Mouse (Mus musculus) C2C12 (cell line): ENCODE data around the gene Gm12248. TPM values are rescaled to one million over a fixed set of nuclear protein-coding genes. Genes with fewer than 3 reads are reported as not detected.

Source experiments
- H3K27me3 ChIP-seq: one replicate; pipeline ENCODE4 v1.6.1; 2011; ENCODE audit not compliant: control insufficient read depth, insufficient read depth, insufficient read length
- H3K36me3 ChIP-seq: one replicate; pipeline ENCODE4 v1.6.1; 2011; ENCODE audit not compliant: control insufficient read depth, insufficient read depth
- H3K4me3 ChIP-seq: one replicate; pipeline ENCODE4 v1.5.1; 2011; ENCODE audit warnings: mild to moderate bottlenecking, control low read depth; ENCODE audit not compliant: poor library complexity, insufficient read depth, severe bottlenecking
- H3K79me2 ChIP-seq: one replicate; pipeline ENCODE4 v1.6.1; 2011; ENCODE audit not compliant: control insufficient read depth, insufficient read depth
- H3K79me3 ChIP-seq: one replicate; pipeline ENCODE4 v1.6.1; 2011; ENCODE audit warnings: low read depth, control low read depth
- H3ac ChIP-seq: one replicate; pipeline ENCODE3; 2011; ENCODE audit warnings: low read depth; ENCODE audit not compliant: control insufficient read depth, insufficient read length
- CEBPB ChIP-seq: IDR thresholded peaks from one replicate; pipeline ENCODE4 v1.6.1; 2011; ENCODE audit warnings: low read depth, mild to moderate bottlenecking, control low read depth, moderate library complexity
- CTCF ChIP-seq: IDR thresholded peaks from one replicate; pipeline ENCODE4 v1.5.1; 2011; ENCODE audit not compliant: control insufficient read depth, insufficient read depth, insufficient read length
- FOSL1 ChIP-seq: IDR thresholded peaks from one replicate; pipeline ENCODE4 v1.8.0; 2011; ENCODE audit warnings: mild to moderate bottlenecking, low read length; ENCODE audit not compliant: poor library complexity, insufficient read depth, severe bottlenecking
- MAX ChIP-seq: IDR thresholded peaks from one replicate; pipeline ENCODE4 v1.6.1; 2011; ENCODE audit warnings: mild to moderate bottlenecking, control low read depth
- MYOD1 ChIP-seq: IDR thresholded peaks from one replicate; pipeline ENCODE4 v1.6.1; 2011; ENCODE audit warnings: low read depth; ENCODE audit not compliant: control insufficient read depth, insufficient read length
- MYOG ChIP-seq: IDR thresholded peaks from one replicate; pipeline ENCODE4 v1.6.1; 2011; ENCODE audit not compliant: control insufficient read depth, insufficient read length; ENCODE audit errors: extremely low read depth
- USF1 ChIP-seq: IDR thresholded peaks from one replicate; pipeline ENCODE4 v1.6.1; 2011; ENCODE audit warnings: low read depth, mild to moderate bottlenecking, control low read depth, moderate library complexity
- polyA plus RNA-seq: library from polyadenylated mRNA; unstranded; fragments of >200 nt; fragmentation: generic; extraction: Trizol; gene quantifications from one replicate; pipeline ENCODE4 v1.2.1, GENCODE M21; 2012; ENCODE audit warnings: missing spikeins

Gene Gm12248
- polyA plus RNA-seq, 1 experiment: 0.04 TPM

DNA sequence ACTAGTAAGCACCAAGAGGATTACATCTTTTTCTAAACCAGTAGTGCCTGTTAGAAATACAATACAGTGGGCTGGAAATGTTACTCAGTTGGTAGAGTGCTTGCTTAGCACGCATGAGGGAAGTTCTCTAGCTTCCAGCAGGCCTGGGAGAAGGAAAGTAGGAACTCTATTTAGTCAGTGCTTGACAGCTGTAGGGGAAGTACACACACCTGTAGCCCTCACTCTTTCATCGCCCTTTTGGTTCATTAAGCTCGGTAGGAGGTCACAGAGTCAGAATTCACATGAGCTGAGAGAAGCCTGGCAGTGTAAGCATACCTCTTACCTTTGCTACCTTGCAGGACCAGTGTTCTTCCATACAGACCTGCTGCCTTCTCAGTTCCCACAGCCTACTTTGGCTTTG, 66.6 kb downstream of the Gm12248 start:
- Histone ChIP-seq H3K4me3 (no peak overlapping the region), H3K79me3 (peaks cover 98% of the 10 kb centered on the region), H3ac (no peak overlapping the region), H3K36me3 (peaks cover 20% of the 10 kb centered on the region), H3K79me2 (peaks cover 100% of the 10 kb centered on the region), H3K27me3 (no peaks in the 10 kb centered on the region)
- no peak for TF ChIP-seq USF1
- no peak for TF ChIP-seq FOSL1
- no peak for TF ChIP-seq MAX
- TF ChIP-seq CEBPB: no peak
- TF ChIP-seq MYOD1: no peak
- no peak for TF ChIP-seq MYOG
- no peak for TF ChIP-seq CTCF

DNA sequence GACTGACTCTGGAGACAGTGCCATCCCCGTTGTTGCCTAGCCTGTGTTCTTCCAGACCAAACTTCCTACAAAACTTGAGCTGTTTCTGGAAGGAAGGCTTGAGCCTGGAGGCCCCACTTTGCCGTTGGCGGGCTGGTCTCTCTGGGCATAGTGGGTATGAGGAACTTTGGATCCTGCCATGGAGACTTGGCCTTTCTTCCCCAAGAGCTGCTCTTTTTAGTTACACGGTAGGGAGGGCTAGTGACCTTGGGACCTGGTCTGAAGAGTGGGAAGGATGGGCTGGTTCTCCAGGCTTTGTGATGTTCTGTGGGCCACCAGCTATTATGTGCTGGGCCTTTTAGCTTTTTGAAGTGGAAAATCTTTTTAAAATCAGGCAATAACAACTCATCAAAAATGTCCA, 67.1 kb downstream of the Gm12248 start:
- H3K79me2 ChIP-seq: peaks cover 100% of the 10 kb centered on the region
- no peak overlapping the region for H3K4me3 ChIP-seq
- no peak overlapping the region for H3ac ChIP-seq
- peaks cover 98% of the 10 kb centered on the region for H3K79me3 ChIP-seq
- H3K27me3 ChIP-seq: no peaks in the 10 kb centered on the region
- TF ChIP-seq MYOG (no peak), CTCF (no peak), USF1 (no peak), MYOD1 (no peak), FOSL1 (no peak), CEBPB (no peak), MAX (no peak)
- peaks cover 20% of the 10 kb centered on the region for H3K36me3 ChIP-seq

DNA sequence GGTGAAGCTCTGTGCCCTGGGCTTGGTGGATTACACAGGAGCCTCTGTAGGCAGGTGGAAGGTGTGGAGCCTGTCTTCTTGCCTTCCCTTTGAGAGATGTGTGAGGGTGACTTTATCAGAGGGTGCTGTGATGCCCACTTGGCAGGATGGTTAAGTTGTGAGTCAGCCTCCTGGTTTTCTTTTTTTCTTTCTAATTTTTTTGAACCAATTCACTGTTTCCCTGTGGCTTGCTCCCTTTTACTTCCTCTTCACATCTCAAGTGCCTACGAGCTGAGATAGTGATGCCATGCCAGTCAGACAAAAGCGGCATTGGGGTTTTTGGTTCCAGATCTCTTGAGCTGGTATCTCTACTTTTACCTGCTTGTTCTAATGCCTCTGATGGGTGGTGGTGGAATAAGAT, 68.3 kb downstream of the Gm12248 start:
- H3K4me3 ChIP-seq: no peak overlapping the region
- H3K36me3 ChIP-seq: peaks cover 14% of the 10 kb centered on the region
- peaks cover 100% of the 10 kb centered on the region for H3K79me2 ChIP-seq
- H3K79me3 ChIP-seq: peaks cover 98% of the 10 kb centered on the region
- TF ChIP-seq FOSL1 (no peak), MAX (no peak), CEBPB (no peak), USF1 (no peak), MYOG (no peak), MYOD1 (no peak), CTCF (no peak)
- H3ac ChIP-seq: peak overlapping the region; percentile 9
- H3K27me3 ChIP-seq: no peaks in the 10 kb centered on the region

DNA sequence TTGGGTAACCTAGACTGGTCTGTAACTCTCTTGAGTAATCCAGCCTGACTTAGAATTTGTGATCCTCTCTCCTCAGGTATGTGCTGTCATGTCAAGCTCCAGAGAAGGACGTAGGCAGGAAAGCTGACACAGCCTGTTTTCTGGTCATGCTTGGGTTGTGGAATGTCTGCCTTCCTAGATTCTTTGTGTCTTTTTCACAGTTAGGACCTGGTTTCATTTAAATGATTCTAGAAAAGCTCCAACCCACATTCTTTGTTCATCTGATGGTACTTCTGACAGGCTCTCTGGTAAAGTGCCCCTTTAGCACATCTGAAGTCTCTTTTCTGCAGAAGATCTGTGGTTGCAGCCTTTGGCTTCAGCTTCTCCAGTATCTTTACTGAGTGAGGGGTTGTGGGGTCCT, 68.7 kb downstream of the Gm12248 start:
- no peak for TF ChIP-seq CTCF
- TF ChIP-seq MYOD1: no peak
- no peak for TF ChIP-seq CEBPB
- no peak for TF ChIP-seq MAX
- no peak for TF ChIP-seq FOSL1
- TF ChIP-seq USF1: no peak
- TF ChIP-seq MYOG: no peak
- Histone ChIP-seq H3K79me2 (peaks cover 100% of the 10 kb centered on the region), H3K36me3 (peaks cover 11% of the 10 kb centered on the region), H3ac (no peak overlapping the region), H3K79me3 (peaks cover 98% of the 10 kb centered on the region), H3K27me3 (no peaks in the 10 kb centered on the region), H3K4me3 (no peak overlapping the region)

DNA sequence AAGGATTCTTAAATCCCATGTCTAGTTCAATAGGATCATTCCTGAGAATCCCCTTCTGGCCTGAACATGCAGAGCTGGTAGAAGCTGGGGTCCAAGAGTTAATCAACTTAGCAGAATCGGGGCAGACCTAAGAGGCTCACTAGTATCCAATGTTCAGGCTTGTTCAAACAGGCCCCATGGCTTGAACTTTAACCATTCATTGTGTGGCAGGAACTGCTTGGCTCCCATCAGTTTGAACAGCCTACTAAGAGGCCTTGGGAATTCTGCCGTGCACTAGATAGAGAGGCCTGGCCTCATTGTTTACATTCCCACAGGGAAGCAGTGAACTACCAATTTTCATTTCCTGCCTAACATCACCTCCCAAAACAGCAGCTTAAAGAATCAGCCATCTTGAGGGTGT, 71.3 kb downstream of the Gm12248 start:
- Histone ChIP-seq H3K36me3 (no peaks in the 10 kb centered on the region), H3ac (no peak overlapping the region), H3K79me2 (peaks cover 100% of the 10 kb centered on the region), H3K27me3 (no peaks in the 10 kb centered on the region), H3K79me3 (peaks cover 100% of the 10 kb centered on the region), H3K4me3 (no peak overlapping the region)
- no peak for TF ChIP-seq MYOG
- no peak for TF ChIP-seq CTCF
- no peak for TF ChIP-seq CEBPB
- TF ChIP-seq MYOD1: no peak

DNA sequence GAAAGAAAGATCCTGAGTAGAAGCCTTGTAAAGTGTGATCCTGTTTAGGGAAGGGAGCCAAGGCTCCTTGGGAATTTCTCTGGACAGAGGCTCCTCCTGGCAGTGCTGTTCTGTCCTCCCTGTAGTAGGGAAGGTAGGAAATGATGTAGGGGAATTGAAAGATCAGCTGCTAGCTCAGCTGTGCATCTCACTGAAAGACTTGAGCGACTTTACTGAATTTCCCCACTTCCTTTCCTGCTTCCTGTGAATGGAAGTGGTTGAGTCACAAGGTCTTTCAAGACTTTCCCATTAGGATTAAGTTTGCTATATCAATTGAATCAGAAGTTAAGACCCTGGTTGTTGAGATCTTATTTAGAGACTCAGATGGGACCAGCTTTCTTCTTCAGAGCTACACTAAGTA, 71.8 kb downstream of the Gm12248 start:
- Histone ChIP-seq H3K79me3 (peaks cover 100% of the 10 kb centered on the region), H3K79me2 (peaks cover 100% of the 10 kb centered on the region), H3K36me3 (no peaks in the 10 kb centered on the region), H3K27me3 (no peaks in the 10 kb centered on the region), H3K4me3 (no peak overlapping the region), H3ac (no peak overlapping the region)
- no peak for TF ChIP-seq MYOD1
- no peak for TF ChIP-seq MAX
- no peak for TF ChIP-seq CTCF
- TF ChIP-seq CEBPB: no peak
- no peak for TF ChIP-seq USF1
- no peak for TF ChIP-seq MYOG
- no peak for TF ChIP-seq FOSL1
